Mouse (Mus musculus) G1E (cell line): ENCODE data around the gene Fuom. TPM values are rescaled to one million over a fixed set of nuclear protein-coding genes. Genes with fewer than 3 reads are reported as not detected.

Experiments
- ATAC-seq: 2 replicates; pipeline ENCODE4 v1.8.0; 2016; ENCODE audit warnings: mild to moderate bottlenecking; ENCODE audit not compliant: insufficient number of reproducible peaks, poor library complexity, low FRiP score, severe bottlenecking; ENCODE audit errors: extremely low read depth
- DNase-seq: peaks from one replicate; pipeline ENCODE4 v3.0.0; 2012; ENCODE audit warnings: low spot score
- H3K27me3 ChIP-seq: 2 replicates; pipeline ENCODE4 v1.6.1; 2012; ENCODE audit warnings: mild to moderate bottlenecking, low read length, inconsistent platforms; ENCODE audit not compliant: insufficient read depth
- H3K36me3 ChIP-seq: replicated peaks from 2 replicates; pipeline ENCODE3; 2012; ENCODE audit warnings: mild to moderate bottlenecking, inconsistent platforms
- H3K4me1 ChIP-seq: 2 replicates; pipeline ENCODE4 v1.6.1; 2012; ENCODE audit warnings: low read depth, low read length, inconsistent platforms, mixed read lengths; ENCODE audit not compliant: insufficient read depth
- H3K4me3 ChIP-seq: 2 replicates; pipeline ENCODE4 v1.5.1; 2012; ENCODE audit warnings: low read depth, mild to moderate bottlenecking, inconsistent platforms, low read length, moderate library complexity, mixed read lengths
- H3K9me3 ChIP-seq: replicated peaks from 2 replicates; pipeline ENCODE4 v1.6.1; 2012; ENCODE audit warnings: inconsistent platforms
- CTCF ChIP-seq: IDR thresholded peaks from 2 replicates; pipeline ENCODE4 v1.5.1; 2012; ENCODE audit warnings: low read depth, low read length, inconsistent platforms, mixed read lengths
- GATA1 ChIP-seq: IDR thresholded peaks from 2 replicates; pipeline ENCODE4 v1.6.1; 2012; ENCODE audit warnings: borderline replicate concordance, low read length, inconsistent platforms, mixed read lengths
- GATA2 ChIP-seq: IDR thresholded peaks from 2 replicates; pipeline ENCODE4 v1.6.1; 2012; ENCODE audit warnings: low read depth, low read length, inconsistent platforms, borderline replicate concordance
- POLR2AphosphoS5 ChIP-seq: IDR thresholded peaks from 2 replicates; pipeline ENCODE4 v1.6.1; 2012; ENCODE audit warnings: low read depth, low read length, inconsistent platforms; ENCODE audit not compliant: insufficient replicate concordance
- TAL1 ChIP-seq: conservative IDR thresholded peaks from 2 replicates; pipeline ENCODE4 v1.6.1; 2012; ENCODE audit warnings: low read depth, low read length, inconsistent platforms, mixed read lengths
- polyA plus RNA-seq: library from polyadenylated mRNA; stranded (reverse); fragments of >175 nt; gene quantifications from 2 replicates; pipeline ENCODE4 v1.2.3, GENCODE M21; 2012
- total RNA-seq, 2 experiments: library from RNA; stranded (forward) in 1 of 2; stranded (reverse) in 1 of 2; fragments of 200-1000 nt in 1 of 2; fragments of >200 nt in 1 of 2; fragmentation: Nextera tagmentation in 1 of 2; gene quantifications; 2 replicates each; pipeline ENCODE4 v1.2.3; 2014 to 2017

Fuom gene
- total and polyA plus RNA-seq, 3 experiments: 17.4 TPM; not detected in 1

DNA sequence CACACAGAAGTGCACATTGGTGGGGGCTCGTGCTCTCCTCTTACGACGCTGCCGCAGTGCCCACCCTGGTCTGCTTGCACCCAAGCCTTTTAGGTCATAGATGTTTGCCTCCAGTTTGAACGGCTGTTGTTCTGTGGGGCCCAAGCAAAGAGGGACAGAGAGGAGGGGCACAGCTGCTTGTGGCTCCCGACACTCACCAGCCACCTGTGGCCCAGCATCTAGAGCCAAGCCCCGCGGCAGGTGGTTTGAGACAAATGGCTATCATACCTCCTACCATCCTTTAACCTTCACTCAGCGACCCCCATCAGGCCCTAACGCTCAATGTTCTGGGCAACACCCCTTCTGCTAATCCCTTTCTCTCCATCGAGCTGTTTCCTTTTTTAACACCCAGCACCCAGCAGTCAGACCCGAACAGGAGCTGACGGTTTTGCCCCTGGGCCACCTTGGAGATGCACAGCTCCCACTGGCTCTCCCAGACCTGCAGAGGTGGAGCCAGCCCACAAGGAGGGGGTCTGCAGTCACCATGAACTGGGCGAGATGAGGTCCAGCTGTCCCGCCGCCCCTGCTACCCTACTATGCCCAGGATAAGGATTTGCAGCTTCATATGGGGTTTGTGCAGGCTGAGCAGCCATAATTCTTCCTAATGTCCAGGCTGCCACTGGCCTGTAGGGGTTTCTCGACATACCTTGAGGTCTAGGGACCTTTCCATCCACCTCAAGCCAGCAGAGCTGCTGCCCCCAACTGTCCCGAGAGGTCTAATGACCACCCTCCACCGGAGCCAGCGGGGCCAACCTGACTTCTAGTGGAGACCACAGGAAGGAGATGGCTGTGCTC is 20.6 kb downstream of the Fuom start:
- no peak for ATAC-seq
- TF ChIP-seq TAL1 (no peak), GATA2 (no peak), CTCF (no peak), POLR2AphosphoS5 (no peak), GATA1 (no peak)
- no peak overlapping the region for H3K4me3 ChIP-seq

DNA sequence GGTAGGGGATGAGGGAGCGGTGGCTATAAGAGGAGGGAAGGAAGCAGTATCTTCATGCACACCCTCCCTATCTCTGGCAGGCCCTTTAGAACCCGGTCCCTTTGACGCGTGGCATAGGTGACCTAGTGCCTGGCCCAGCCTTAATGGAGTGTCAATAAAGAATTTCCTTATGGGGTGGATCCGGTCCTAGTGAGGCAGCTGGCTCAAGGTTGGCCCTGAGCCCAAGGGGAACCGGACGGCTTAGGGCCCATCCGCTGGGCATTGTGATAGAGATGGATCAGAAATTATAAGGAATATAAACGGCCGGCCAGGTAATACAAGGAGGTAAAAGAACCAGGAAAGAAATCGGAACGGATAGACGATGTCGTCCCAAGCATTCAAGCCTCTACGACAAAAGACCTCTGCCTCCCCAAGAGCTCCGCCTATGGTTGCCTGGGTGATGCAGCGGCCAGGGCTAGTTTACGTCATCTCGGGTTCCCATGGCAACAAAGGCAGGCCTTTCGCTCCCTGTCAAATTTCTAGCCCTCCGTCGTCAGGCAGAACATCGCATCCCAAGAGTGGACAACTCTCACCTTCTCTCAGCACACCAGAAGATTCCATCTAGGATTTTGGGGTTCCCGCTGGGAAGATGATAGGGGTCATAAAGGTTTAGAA is 21.6 kb downstream of the Fuom start:
- no peak for DNase-seq
- Histone ChIP-seq H3K36me3 (no peaks in the 10 kb centered on the region), H3K27me3 (peaks cover 33% of the 10 kb centered on the region), H3K9me3 (no peaks in the 10 kb centered on the region), H3K4me1 (peaks cover 13% of the 10 kb centered on the region), H3K4me3 (no peak overlapping the region)
- TF ChIP-seq POLR2AphosphoS5 (no peak), CTCF (no peak)
- no peak for ATAC-seq

More for the DNA sequence above, 20.6 kb downstream of the Fuom start:
- Histone ChIP-seq H3K36me3 (no peaks in the 10 kb centered on the region), H3K9me3 (no peaks in the 10 kb centered on the region), H3K4me1 (peaks cover 13% of the 10 kb centered on the region), H3K27me3 (peaks cover 33% of the 10 kb centered on the region)
- DNase-seq: no peak

DNA sequence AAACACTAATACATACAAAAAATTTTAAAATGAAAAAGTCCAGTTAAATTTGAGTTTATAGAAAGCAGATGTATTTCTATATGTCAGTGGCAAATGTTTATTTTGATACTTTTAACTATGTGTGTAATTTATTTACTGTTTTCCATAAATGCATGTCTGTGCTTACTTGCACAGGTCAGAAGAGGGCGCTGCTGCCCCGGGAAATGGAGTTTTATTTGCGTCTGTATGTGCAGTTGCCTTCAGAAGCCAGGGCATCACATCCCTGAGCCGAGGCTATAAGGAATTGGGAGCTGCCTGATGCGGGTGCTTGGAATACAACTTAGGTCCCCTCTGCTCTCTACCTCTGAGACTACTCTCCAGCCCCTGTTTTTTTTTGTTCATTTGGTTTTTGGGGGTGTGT is 23.5 kb downstream of the Fuom start:
- H3K36me3 ChIP-seq: no peaks in the 10 kb centered on the region
- peaks cover 29% of the 10 kb centered on the region for H3K27me3 ChIP-seq
- peaks cover 13% of the 10 kb centered on the region for H3K4me1 ChIP-seq
- ATAC-seq (peak; percentile 40), DNase-seq (peak; percentile 44)
- TF ChIP-seq CTCF (peak; percentile 56), GATA2 (no peak), GATA1 (no peak)
- no peak overlapping the region for H3K4me3 ChIP-seq
- no peaks in the 10 kb centered on the region for H3K9me3 ChIP-seq

DNA sequence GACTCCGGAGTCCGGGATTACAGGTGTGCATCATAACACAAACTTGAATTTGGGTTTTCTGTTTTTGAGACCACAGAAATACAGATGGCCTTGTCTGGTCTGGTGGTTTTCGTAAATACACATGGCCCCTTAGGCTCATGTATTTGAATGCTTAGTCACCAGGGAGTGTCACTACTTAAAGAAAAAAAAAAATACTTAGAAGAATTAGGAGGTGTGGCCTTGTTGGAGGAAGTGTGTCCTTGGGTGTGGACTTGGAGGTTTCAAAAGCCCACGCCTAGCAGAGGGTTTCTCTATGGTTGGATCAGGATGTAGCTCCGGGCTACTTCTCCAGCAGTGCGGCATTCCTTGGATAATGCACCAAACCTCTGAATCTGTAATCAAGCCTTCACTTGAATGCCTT is 24.5 kb downstream of the Fuom start:
- Histone ChIP-seq H3K9me3 (no peaks in the 10 kb centered on the region), H3K4me1 (peaks cover 13% of the 10 kb centered on the region), H3K4me3 (no peak overlapping the region), H3K27me3 (peaks cover 25% of the 10 kb centered on the region), H3K36me3 (no peaks in the 10 kb centered on the region)
- no peak for DNase-seq
- ATAC-seq: peak; percentile 67
- TF ChIP-seq GATA1: no peak
- no peak for TF ChIP-seq TAL1
- no peak for TF ChIP-seq GATA2
- no peak for TF ChIP-seq POLR2AphosphoS5
- no peak for TF ChIP-seq CTCF

DNA sequence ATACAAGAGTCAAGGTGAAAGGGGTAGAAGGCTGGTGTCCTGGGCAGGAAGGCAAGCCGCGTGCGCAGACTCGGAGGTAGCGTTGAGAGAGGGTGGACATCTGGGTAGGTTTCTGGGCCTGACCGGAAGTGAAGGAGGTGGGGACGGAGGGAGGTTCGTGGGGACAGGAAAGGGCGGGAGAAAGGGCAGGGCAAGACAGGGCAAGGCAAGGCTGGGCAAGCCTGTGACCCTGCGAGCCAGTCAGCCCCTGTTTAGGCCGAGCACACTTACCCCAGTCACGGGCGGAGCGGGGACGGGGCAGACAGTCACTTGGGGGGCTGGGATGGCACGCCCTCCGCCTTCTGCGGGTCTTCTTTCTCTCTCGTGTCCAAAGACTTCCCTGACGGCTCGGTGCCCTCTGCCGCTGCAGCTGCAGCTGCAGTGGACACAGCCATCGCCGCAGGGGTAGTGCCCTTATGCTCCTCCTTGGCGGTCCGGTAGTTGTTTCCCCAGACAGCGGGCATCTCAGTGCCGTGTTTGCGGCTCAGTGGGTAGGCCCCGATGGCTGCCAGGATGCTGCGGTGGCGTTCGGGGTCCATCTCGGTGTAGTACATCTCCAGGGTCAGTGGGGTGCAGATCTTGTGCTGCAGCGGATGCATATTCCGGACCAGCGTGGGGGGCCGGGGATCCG is 32.1 kb downstream of the Fuom start:
- DNase-seq: no peak
- H3K9me3 ChIP-seq: no peaks in the 10 kb centered on the region
- peaks cover 19% of the 10 kb centered on the region for H3K27me3 ChIP-seq
- no peak for TF ChIP-seq GATA2
- TF ChIP-seq CTCF: no peak
- no peaks in the 10 kb centered on the region for H3K36me3 ChIP-seq
- H3K4me1 ChIP-seq: no peaks in the 10 kb centered on the region
- no peak overlapping the region for H3K4me3 ChIP-seq
- no peak for ATAC-seq

DNA sequence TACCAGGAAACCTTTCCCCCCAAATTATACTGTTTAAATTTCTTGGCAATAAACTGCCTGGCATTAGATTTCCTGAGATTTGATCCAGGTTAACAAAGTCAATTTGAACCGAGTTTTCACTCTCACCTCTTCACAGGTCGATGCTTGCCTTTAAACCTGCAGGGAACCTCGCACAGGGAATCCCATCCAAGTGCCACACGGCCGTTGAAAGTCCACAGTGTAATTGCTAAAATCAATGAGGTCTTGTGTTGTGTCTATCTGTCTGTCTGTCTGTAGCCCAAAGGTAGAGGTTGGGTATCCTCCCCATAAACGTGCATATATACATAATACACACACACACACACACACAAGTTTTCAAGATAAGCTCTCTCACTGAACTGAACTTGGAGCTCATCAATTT is 34.8 kb downstream of the Fuom start:
- ATAC-seq (no peak), DNase-seq (no peak)
- TF ChIP-seq GATA2: no peak
- TF ChIP-seq CTCF: no peak
- no peak for TF ChIP-seq GATA1
- no peak for TF ChIP-seq POLR2AphosphoS5
- no peak for TF ChIP-seq TAL1
- H3K4me1 ChIP-seq: no peaks in the 10 kb centered on the region
- peaks cover 23% of the 10 kb centered on the region for H3K27me3 ChIP-seq
- H3K9me3 ChIP-seq: no peaks in the 10 kb centered on the region
- no peak overlapping the region for H3K4me3 ChIP-seq
- no peaks in the 10 kb centered on the region for H3K36me3 ChIP-seq

DNA sequence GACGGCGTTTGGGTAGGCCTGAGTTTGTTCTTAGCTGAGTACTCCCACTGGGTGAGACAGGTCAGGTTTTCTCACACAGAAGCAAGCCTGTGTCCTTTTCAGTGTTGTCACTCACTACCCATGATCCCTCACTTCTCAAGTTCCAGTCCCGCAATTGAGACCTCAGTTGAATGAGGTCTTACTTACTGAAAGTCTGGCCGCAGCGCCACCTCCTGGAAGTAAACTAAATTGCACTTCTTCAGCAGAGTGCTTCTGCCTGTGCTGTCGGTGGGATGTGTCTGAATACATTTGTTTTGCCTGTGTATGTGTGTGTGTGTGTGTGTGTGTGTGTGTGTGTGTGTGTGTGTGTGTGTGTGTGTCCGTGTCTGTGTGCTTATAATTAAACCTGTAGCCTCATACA is 39.1 kb downstream of the Fuom start:
- H3K9me3 ChIP-seq: no peaks in the 10 kb centered on the region
- TF ChIP-seq CTCF (peak; percentile 64), GATA2 (no peak)

More for the DNA sequence above, 39.1 kb downstream of the Fuom start:
- no peak for DNase-seq
- Histone ChIP-seq H3K4me1 (no peaks in the 10 kb centered on the region), H3K27me3 (peaks cover 44% of the 10 kb centered on the region), H3K36me3 (no peaks in the 10 kb centered on the region), H3K4me3 (no peak overlapping the region)
- 0 out of 2 replicates have a peak, but pooled peaks have one; percentile 22 for ATAC-seq
